Mouse (Mus musculus) regulatory T cell (primary cell): ENCODE results near the gene Cetn2.

Source experiments
- in situ Hi-C: fragments of 300-600 bp; cut with MboI, MseI; formaldehyde crosslinking; loops from one replicate; pipeline ENCODE4 v1.15.1; 2025; ENCODE audit warnings: high pct_unique_total_duplicates

Gene Cetn2

GRCm38 (mm10) chrX:72917884-72918681 is at the start of gene Cetn2, which contains the start of gene Nsdhl:
TSS of gene Cetn2 (minus strand) at chrX:72918411.
TSS of gene Nsdhl (plus strand) at chrX:72918557.
- in situ Hi-C loops, result no loop called here

GRCm38 (mm10) chrX:72962743-72963142 is 44.5 kb upstream of the Cetn2 start:
- in situ Hi-C loops, result no loop called here

GRCm38 (mm10) chrX:72961511-72961910 is 43.3 kb upstream of the Cetn2 start:
- in situ Hi-C loops, result no loop called here

DNA sequence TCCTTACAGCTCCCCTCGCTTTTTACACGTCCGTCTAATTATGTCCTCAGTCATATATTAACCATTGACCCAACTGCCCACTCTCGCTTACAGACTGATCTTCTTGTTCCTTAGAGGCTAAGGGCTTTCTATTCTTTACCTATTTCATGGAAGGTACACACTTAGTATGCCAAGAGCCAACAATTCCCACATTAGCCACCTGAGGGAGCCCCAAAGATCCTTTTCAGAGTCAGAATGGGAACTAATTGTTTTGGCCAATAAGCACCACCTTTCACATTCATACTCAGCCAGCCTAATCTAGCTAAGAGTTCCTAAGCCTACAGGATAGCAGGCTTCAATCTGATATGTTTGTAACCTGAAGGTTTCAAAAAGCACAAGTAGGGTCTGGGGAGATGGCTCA is 42.2 kb upstream of the Cetn2 start:
- in situ Hi-C loops, result no loop called here

GRCm38 (mm10) chrX:72956486-72956885 is 38.3 kb upstream of the Cetn2 start:
- in situ Hi-C loops, result no loop called here

DNA sequence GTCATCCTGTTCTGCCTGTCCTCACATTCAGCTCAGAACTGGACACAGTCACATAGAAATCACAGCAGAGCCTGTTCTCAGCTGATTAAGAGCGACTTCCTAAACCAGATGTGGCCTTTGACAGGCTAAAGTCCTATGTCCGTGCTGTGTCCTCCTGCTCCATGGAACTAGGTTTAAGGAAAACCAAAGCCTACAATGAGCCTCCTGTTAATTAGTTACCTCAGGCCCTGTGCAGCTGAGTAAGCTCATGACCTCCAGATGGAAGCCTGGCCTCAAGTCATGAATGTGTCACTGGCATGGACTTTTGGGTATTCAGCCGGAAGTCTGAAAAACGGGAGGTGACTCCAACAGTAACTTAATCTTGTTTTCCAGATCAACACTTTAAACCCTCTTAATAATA is 35.3 kb upstream of the Cetn2 start:
- in situ Hi-C loops, result no loop called here

GRCm38 (mm10) chrX:72921391-72921790 is 3.2 kb upstream of the Cetn2 start:
- in situ Hi-C loops, result no loop called here

DNA sequence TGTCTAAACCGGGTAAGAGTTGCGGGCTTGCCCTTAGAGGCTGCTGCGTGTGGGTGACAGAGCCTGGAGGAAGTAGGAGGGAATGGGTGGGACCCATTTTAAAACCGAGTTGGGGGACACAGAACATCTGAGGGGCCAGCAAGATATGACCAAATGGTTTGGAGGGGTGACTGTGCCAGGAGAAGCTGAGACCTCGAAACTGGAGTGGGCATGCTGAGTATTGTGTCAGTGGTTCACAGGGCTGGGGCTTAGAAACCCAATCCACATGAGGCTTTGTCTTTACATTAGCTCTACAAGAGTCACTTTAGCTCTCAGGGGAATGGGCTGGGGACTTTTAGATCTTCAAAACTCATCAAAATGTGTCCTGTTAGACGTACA is 460 bp upstream of the Cetn2 start:
- in situ Hi-C loops, result no loop called here

DNA sequence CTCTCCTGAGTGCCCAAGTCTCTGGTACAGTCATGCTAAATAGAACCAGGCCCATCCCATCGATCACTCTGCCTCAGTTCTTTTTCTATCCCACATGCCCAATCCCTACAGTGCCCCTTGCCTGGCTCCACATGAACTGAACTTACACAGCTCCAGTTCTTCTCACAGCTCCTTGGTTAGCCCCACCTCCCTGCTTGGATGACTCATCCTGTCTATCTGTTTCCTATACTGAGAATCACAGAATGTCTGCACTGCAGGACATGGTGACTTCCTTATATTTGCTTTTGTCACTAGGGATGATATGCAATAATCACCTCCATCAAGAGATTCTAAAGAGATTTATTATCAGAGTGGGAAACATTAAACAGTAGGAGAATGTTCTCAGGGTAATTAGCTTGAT is 6.6 kb downstream of the Cetn2 start:
- in situ Hi-C loops, result no loop called here

DNA sequence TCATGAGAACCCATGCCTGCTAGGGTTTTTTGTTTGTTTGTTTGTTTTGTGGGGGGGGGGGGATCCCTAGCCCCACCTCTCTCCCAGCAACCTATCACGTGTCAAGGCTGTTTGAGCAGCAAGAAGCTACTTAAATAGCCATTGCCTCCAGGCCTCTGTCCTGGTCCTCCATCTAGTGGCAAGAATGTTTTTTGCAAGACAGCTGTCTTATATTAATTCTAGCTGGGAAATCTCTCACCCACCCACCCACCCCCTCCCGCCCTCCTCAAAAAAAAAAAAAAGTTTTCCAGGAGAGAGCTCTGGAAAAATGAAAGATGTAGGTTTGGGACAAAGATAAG is 9.8 kb downstream of the Cetn2 start:
- in situ Hi-C loops, result loop anchor here (10.0 kb wide), 1 partner anchor 1714 kb away; no protein-coding TSS in a partner anchor

DNA sequence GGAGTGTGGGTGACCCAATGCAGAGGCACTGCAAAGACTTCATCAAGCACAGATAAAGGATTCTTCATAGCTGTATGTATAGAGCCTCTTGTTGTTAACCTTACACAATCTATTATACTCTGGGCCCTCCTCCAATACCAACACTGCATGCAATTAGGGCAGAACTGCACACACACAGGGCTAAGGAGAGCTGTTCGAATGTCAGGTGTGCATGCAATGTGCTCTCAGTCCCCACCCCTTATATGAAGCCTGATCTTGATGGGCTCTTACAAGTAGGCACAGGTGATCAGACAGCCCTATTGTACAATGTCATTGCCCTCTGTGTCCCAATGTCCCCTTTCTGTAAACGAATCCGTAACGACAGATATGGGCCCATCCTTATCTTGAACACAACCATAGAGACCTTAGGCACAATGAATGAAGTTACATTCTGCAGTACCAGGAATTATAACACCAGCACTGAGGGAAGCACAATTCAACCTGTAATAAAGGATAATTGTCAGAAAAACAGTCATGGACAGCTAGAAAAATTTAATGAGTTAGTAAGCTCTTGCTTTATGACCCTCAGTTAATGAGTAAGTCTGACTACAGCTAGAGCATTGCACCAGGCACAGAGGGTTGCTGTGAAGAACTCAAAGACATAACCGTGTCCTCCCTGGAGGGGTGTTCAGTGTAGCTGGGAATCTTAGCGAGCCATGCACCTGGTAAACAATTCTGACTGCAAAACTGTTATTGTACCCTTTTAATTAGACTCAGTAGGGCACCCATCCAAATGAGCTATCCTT is 10.4 kb downstream of the Cetn2 start:
- in situ Hi-C loops, result loop anchor here (10.0 kb wide), 1 partner anchor 1713 kb away; no protein-coding TSS in a partner anchor

DNA sequence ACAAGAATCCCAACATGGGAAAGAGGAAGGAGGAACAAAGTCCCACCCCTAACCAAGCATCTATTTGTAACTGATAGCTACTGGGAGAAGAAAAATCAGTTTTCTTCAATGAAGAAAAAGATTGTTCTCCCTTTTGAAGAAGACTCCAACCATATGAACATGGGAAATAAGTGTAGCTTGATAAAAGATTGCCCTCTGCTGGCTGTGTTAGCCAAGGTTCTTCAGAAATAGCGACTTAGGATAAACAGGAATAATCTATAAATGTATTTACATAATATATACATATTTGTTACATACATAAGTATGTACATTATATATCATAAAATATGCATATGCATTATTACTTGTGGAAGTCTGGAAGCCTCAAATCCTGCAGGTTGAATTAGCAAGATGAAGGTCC is 15.7 kb downstream of the Cetn2 start:
- in situ Hi-C loops, result loop anchor here (10.0 kb wide), 1 partner anchor 1708 kb away; no protein-coding TSS in a partner anchor

- in situ Hi-C loops, result no loop called here
Measured at GRCm38 (mm10) chrX:72896055-72896437, 22.2 kb downstream of the Cetn2 start.

- in situ Hi-C loops, result no loop called here
Measured at GRCm38 (mm10) chrX:72895388-72896054, 22.7 kb downstream of the Cetn2 start.
